Mouse (Mus musculus) gastrocnemius, postnatal 10 days (tissue): ENCODE measurements around the gene Ifi207. TPM values are rescaled to one million over a fixed set of nuclear protein-coding genes. Genes with fewer than 3 reads are reported as not detected.
"Not testable (repeated sequence)": the region's sequence is repeated elsewhere in the genome, so short reads cannot be mapped to it uniquely, and the experiment has no call there.

Source experiments
- DNase-seq: peaks from one replicate; pipeline ENCODE4 v3.0.0; 2021; ENCODE audit warnings: mixed read lengths
- long read RNA-seq, 2 experiments: library from polyadenylated mRNA; stranded (forward); transcript quantifications; one replicate each; pipeline ENCODE4 v2.0.0; 2021
- total RNA-seq, 2 experiments: library from RNA; stranded (reverse); gene quantifications; 2 replicates each; pipeline ENCODE4 v1.2.3; 2021

Gene Ifi207
- total RNA-seq: 1 to 10 TPM; 1.6 to 2.6 TPM
- long read RNA-seq, experiment 1, partial matches to known transcripts: 0 of 3 reads
- long read RNA-seq, experiment 1, other reads (novel, unspliced or antisense): 1 of 3 reads
- long read RNA-seq, experiment 2, partial matches to known transcripts: 0 of 2 reads
- long read RNA-seq, experiment 2, other reads (novel, unspliced or antisense): 1 of 2 reads

- DNase-seq: no peak
These were observed at the start of gene Ifi207 for GRCm38 (mm10) chr1:173741656-173742055. Gene Ifi207, minus strand, starts transcription at chr1:173741747.

GRCm38 (mm10) chr1:173773457-173773856, 31.9 kb upstream of the Ifi207 start:
- not testable (repeated sequence) for DNase-seq

- DNase-seq: not testable (repeated sequence)
These were observed 25.5 kb upstream of the Ifi207 start, which contains the start of gene Ifi204 for GRCm38 (mm10) chr1:173766848-173767617. Gene Ifi204, minus strand, starts transcription at chr1:173766943.

- DNase-seq: not testable (repeated sequence)
These were observed 18.5 kb upstream of the Ifi207 start for GRCm38 (mm10) chr1:173760032-173760431.

- DNase-seq: no peak
These were observed 715 bp upstream of the Ifi207 start for GRCm38 (mm10) chr1:173742262-173742661.

- DNase-seq: no peak
These were observed 1.0 kb downstream of the Ifi207 start for GRCm38 (mm10) chr1:173740537-173740936.

GRCm38 (mm10) chr1:173736986-173737385, 4.6 kb downstream of the Ifi207 start:
- no peak for DNase-seq

GRCm38 (mm10) chr1:173735015-173735414, 6.5 kb downstream of the Ifi207 start:
- DNase-seq: not testable (repeated sequence)

- DNase-seq: no peak
These were observed 8.3 kb downstream of the Ifi207 start for GRCm38 (mm10) chr1:173733219-173733618.

GRCm38 (mm10) chr1:173694270-173694669, 47.3 kb downstream of the Ifi207 start:
- DNase-seq: no peak

GRCm38 (mm10) chr1:173678605-173679004, 62.9 kb downstream of the Ifi207 start:
- not testable (repeated sequence) for DNase-seq

GRCm38 (mm10) chr1:173673458-173674097, 68.0 kb downstream of the Ifi207 start, which contains the start of gene Ifi208:
Gene Ifi208, plus strand, starts transcription at chr1:173673675.
- not testable (repeated sequence) for DNase-seq

Other genes with a start within 250 kb of the Ifi207 start
- gene Ifi214, start 205.8 kb downstream of the Ifi207 start, total RNA-seq: not detected
- not detected for gene Ifi213, start 142.5 kb downstream of the Ifi207 start, total RNA-seq
- under 1 TPM; 0.09 to 0.11 TPM for gene Ifi209, start 110.8 kb downstream of the Ifi207 start, total RNA-seq
- not detected for gene Ifi208, start 68.1 kb downstream of the Ifi207 start, total RNA-seq
- 1 to 10 TPM; 2.0 to 2.7 TPM for gene Ifi204, start 25.2 kb upstream of the Ifi207 start, total RNA-seq
- under 1 TPM; 0.38 to 0.68 TPM for gene Ifi211, start 171.3 kb upstream of the Ifi207 start, total RNA-seq
- gene Mndal, start 200.7 kb upstream of the Ifi207 start, total RNA-seq: 1 to 10 TPM; 5.1 to 7.8 TPM
- gene Ifi203, start 200.9 kb upstream of the Ifi207 start, total RNA-seq: 1 to 10 TPM; 3.3 to 5.5 TPM
- not detected for gene Ifi202b, start 241.0 kb upstream of the Ifi207 start, total RNA-seq